Comparison of ENCODE assay signal across 15 mouse cellular contexts in genomic region chr5:125443335-125443734, GRCm38 (mm10). TPM values are rescaled to one million over a fixed set of nuclear protein-coding genes. Genes with fewer than 3 reads are reported as not detected.
DNase-seq lines count a peak whose midpoint lies in the region; ATAC-seq and TF ChIP-seq lines count a peak whose summit lies in the region.
"Had no signal": no experiment of that assay in that cellular context is flagged by ENCODE, and none has a peak within 500 bp of the region (broad histone marks: within the 10 kb centered on the region; RNA-seq: fewer than 3 reads in every experiment).

No protein-coding gene starts in this region.

- H3K4me3 ChIP-seq in heart, postnatal 0 days (ENCODE audit: low read depth, low read length), result no peak overlapping the region
- H3K4me3 ChIP-seq in megakaryocyte, embryonic 14.5 days (replicated peaks), result peak overlapping the region; percentile 50
- peak overlapping the region; percentile 97; the same call in 1 of the 2 replicates for H3K4me3 ChIP-seq in bone marrow macrophage, adult 2 months (ENCODE audit: insufficient read depth, low read length)
- H3K4me3 ChIP-seq: neural tube, embryonic 12.5 days had no signal

- H3K4me2 ChIP-seq in heart, postnatal 0 days (ENCODE audit: low read depth, low read length), result no peak overlapping the region

- H3K27me3 ChIP-seq in heart, postnatal 0 days (ENCODE audit: control insufficient read depth, insufficient read depth, low read length), result no peaks in the 10 kb centered on the region
- no peaks in the 10 kb centered on the region for H3K27me3 ChIP-seq in megakaryocyte, embryonic 14.5 days (replicated peaks)
- H3K27me3 ChIP-seq: heart, embryonic 13.5 days; hindbrain, embryonic 15.5 days; midbrain, embryonic 13.5 days; neural tube, embryonic 12.5 days had no signal

- H3K36me3 ChIP-seq in heart, postnatal 0 days (replicated peaks; ENCODE audit: control insufficient read depth, insufficient read depth, low read length), result no peaks in the 10 kb centered on the region
- peaks cover 14% of the 10 kb centered on the region for H3K36me3 ChIP-seq in megakaryocyte, embryonic 14.5 days (replicated peaks; ENCODE audit: low read length)
- H3K36me3 ChIP-seq: hindbrain, embryonic 15.5 days; midbrain, embryonic 13.5 days; neural tube, embryonic 12.5 days had no signal

- peak; percentile 31 for TF ChIP-seq CTCF in heart, postnatal 0 days (IDR thresholded peaks at IDR 0.05; ENCODE audit: low read depth)
- peak; percentile 16; the same call in 1 of the 2 replicates for TF ChIP-seq CTCF in bone marrow macrophage, adult 2 months (IDR thresholded peaks at IDR 0.05; ENCODE audit: low read depth, low read length)

- ATAC-seq in heart, postnatal 0 days (ENCODE audit: insufficient read depth, low read depth), result no peak
- no peak for ATAC-seq in megakaryocyte, adult 5-6 weeks (ENCODE audit: poor library complexity, severe bottlenecking)
- ATAC-seq: midbrain, embryonic 13.5 days had no signal

- H3K27ac ChIP-seq in heart, postnatal 0 days (ENCODE audit: low read depth), result no peak overlapping the region
- H3K27ac ChIP-seq in bone marrow macrophage, adult 2 months (ENCODE audit: insufficient read depth, low read depth, low read length), result peak overlapping the region; percentile 54
- H3K27ac ChIP-seq: heart, embryonic 13.5 days; hindbrain, embryonic 15.5 days; midbrain, embryonic 13.5 days; neural tube, embryonic 12.5 days had no signal

- TF ChIP-seq POLR2A in bone marrow macrophage, adult 2 months (IDR thresholded peaks at IDR 0.05; ENCODE audit: borderline replicate concordance, low read depth, low read length), result no peak

- WGBS in heart, postnatal 0 days, result 84% methylated on average over 5 of the region's 5 CpGs

- DNase-seq in heart, postnatal 0 days (ENCODE audit: low spot score), result no peak
- no peak for DNase-seq in heart, adult 9 months (ENCODE audit: low spot score in 2 of 2)
- DNase-seq in right cerebral cortex, postnatal 4 days, result no peak
- DNase-seq in yolk sac, embryonic 10.5 days (ENCODE audit: low spot score), result no peak
- DNase-seq: kidney, postnatal 4 days; lung, adult 18-20 months; retina, postnatal 1 day; thymus, postnatal 14 days had no signal

- H3K4me1 ChIP-seq in heart, postnatal 0 days (ENCODE audit: control insufficient read depth, insufficient read depth), result peaks cover 8% of the 10 kb centered on the region
- peaks cover 73% of the 10 kb centered on the region for H3K4me1 ChIP-seq in megakaryocyte, embryonic 14.5 days
- peaks cover 56% of the 10 kb centered on the region for H3K4me1 ChIP-seq in bone marrow macrophage, adult 2 months (ENCODE audit: control insufficient read depth, insufficient read depth, low read length)

- no peak overlapping the region for H3K9ac ChIP-seq in heart, postnatal 0 days (replicated peaks; ENCODE audit: low read depth, low read length)
- H3K9ac ChIP-seq: midbrain, embryonic 13.5 days had no signal

- no peaks in the 10 kb centered on the region for H3K9me3 ChIP-seq in heart, postnatal 0 days (replicated peaks; ENCODE audit: control insufficient read depth, low read length)
- no peaks in the 10 kb centered on the region for H3K9me3 ChIP-seq in megakaryocyte, embryonic 14.5 days
- H3K9me3 ChIP-seq: heart, embryonic 13.5 days; hindbrain, embryonic 15.5 days; midbrain, embryonic 13.5 days; neural tube, embryonic 12.5 days had no signal

- TF ChIP-seq EP300 in heart, postnatal 0 days (IDR thresholded peaks at IDR 0.05; ENCODE audit: low read depth), result no peak

RNA-seq across cellular contexts. Expression of gene Bri3bp, which starts 2.0 kb away (rescaled TPM):
- 27.8 and 41.5 TPM in 2 replicates for total RNA-seq in heart, postnatal 0 days (2014; rRNA removed; ENCODE audit: low replicate concordance)
- 59.2 and 65.8 TPM in 2 replicates for polyA plus RNA-seq in heart, postnatal 0 days (2015; fragmentation: Nextera tagmentation; extraction: Ambion mirVana)
- 36.3 and 36.5 TPM in 2 replicates for polyA plus RNA-seq in megakaryocyte, embryonic 14.5 days (2012; ENCODE audit: insufficient read depth, low replicate concordance)
- 46.8 and 49.2 TPM in 2 replicates for total RNA-seq in megakaryocyte, adult 5-6 weeks (2015)
- total RNA-seq in megakaryocyte, adult 5-6 weeks (2017), result 19.7 and 26.3 TPM in 2 replicates
- 11.6 and 11.8 TPM in 2 replicates for polyA plus RNA-seq in bone marrow macrophage, adult 2 months (2012; ENCODE audit: insufficient read depth, insufficient read length, missing spikeins)

RNA-seq across cellular contexts. Expression of gene Dhx37, which starts 9.4 kb away (rescaled TPM):
- 5.9 and 16.2 TPM in 2 replicates for total RNA-seq in heart, postnatal 0 days (2014; rRNA removed; ENCODE audit: low replicate concordance)
- polyA plus RNA-seq in heart, postnatal 0 days (2015; fragmentation: Nextera tagmentation; extraction: Ambion mirVana), result 5.5 and 6.8 TPM in 2 replicates
- 14.4 and 23.5 TPM in 2 replicates for polyA plus RNA-seq in megakaryocyte, embryonic 14.5 days (2012; ENCODE audit: insufficient read depth, low replicate concordance)
- total RNA-seq in megakaryocyte, adult 5-6 weeks (2015), result 6.6 and 13.9 TPM in 2 replicates
- 15.7 and 29.0 TPM in 2 replicates for total RNA-seq in megakaryocyte, adult 5-6 weeks (2017)
- polyA plus RNA-seq in bone marrow macrophage, adult 2 months (2012; ENCODE audit: insufficient read depth, insufficient read length, missing spikeins), result 13.1 and 18.4 TPM in 2 replicates

RNA-seq across cellular contexts. Expression of gene Aacs, which starts 32.3 kb away (rescaled TPM):
- total RNA-seq in heart, postnatal 0 days (2014; rRNA removed; ENCODE audit: low replicate concordance), result 6.7 and 13.9 TPM in 2 replicates
- polyA plus RNA-seq in heart, postnatal 0 days (2015; fragmentation: Nextera tagmentation; extraction: Ambion mirVana), result 4.8 and 5.4 TPM in 2 replicates
- polyA plus RNA-seq in megakaryocyte, embryonic 14.5 days (2012; ENCODE audit: insufficient read depth, low replicate concordance), result 55.1 and 59.7 TPM in 2 replicates
- 6.5 and 6.7 TPM in 2 replicates for total RNA-seq in megakaryocyte, adult 5-6 weeks (2015)
- 17.0 and 19.7 TPM in 2 replicates for total RNA-seq in megakaryocyte, adult 5-6 weeks (2017)
- polyA plus RNA-seq in bone marrow macrophage, adult 2 months (2012; ENCODE audit: insufficient read depth, insufficient read length, missing spikeins), result 10.3 and 19.0 TPM in 2 replicates

RNA-seq across cellular contexts. Expression of gene Ubc, which starts 53.3 kb away (rescaled TPM):
- total RNA-seq in heart, postnatal 0 days (2014; rRNA removed; ENCODE audit: low replicate concordance), result 889 and 1,003 TPM in 2 replicates
- 742 and 892 TPM in 2 replicates for polyA plus RNA-seq in heart, postnatal 0 days (2015; fragmentation: Nextera tagmentation; extraction: Ambion mirVana)
- 71.3 and 127 TPM in 2 replicates for polyA plus RNA-seq in megakaryocyte, embryonic 14.5 days (2012; ENCODE audit: insufficient read depth, low replicate concordance)
- total RNA-seq in megakaryocyte, adult 5-6 weeks (2015), result 260 and 265 TPM in 2 replicates
- 355 and 414 TPM in 2 replicates for total RNA-seq in megakaryocyte, adult 5-6 weeks (2017)
- 808 and 810 TPM in 2 replicates for polyA plus RNA-seq in bone marrow macrophage, adult 2 months (2012; ENCODE audit: insufficient read depth, insufficient read length, missing spikeins)

RNA-seq across cellular contexts. Expression of gene Gm10382, which starts 54.2 kb away (rescaled TPM):
- total RNA-seq in heart, postnatal 0 days (2014; rRNA removed; ENCODE audit: low replicate concordance), result not detected in 2 replicates
- 0.32 and 0.78 TPM in 2 replicates for polyA plus RNA-seq in heart, postnatal 0 days (2015; fragmentation: Nextera tagmentation; extraction: Ambion mirVana)
- 0.53 and 1.9 TPM in 2 replicates for polyA plus RNA-seq in megakaryocyte, embryonic 14.5 days (2012; ENCODE audit: insufficient read depth, low replicate concordance)
- total RNA-seq in megakaryocyte, adult 5-6 weeks (2015), result not detected in 2 replicates
- total RNA-seq in megakaryocyte, adult 5-6 weeks (2017), result 0.11 TPM in 1 of 2 replicates, not detected in the other
- polyA plus RNA-seq in bone marrow macrophage, adult 2 months (2012; ENCODE audit: insufficient read depth, insufficient read length, missing spikeins), result not detected in 2 replicates
